Mouse (Mus musculus) thymus, postnatal 36 days (tissue): ENCODE measurements around the gene Lamp3.
"Not testable (repeated sequence)": the region's sequence is repeated elsewhere in the genome, so short reads cannot be mapped to it uniquely, and the experiment has no call there.

Experiments
- DNase-seq, 2 experiments: peaks; one replicate each; pipeline ENCODE4 v3.0.0; 2022; ENCODE audit warnings: mixed read lengths in 2 of 2

Lamp3 gene

DNA sequence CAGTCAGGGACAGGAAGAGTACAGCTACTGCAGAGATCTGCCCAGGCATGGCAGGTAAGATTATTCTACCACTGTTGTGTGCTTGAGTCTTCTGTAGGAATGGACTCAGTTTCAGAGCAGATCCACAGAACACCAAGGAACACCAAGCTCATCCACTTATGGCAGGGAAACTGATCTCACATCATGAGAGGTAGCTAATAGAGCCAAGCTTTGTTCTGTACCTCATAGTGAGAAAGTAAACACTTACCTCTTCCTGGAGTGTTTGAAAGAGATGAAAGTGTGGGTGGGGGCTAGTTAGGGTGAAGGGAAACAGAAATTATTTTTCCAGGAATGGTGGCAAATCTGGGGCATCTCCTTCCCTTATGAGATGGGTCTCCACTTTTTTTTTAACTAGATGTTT lies at the start of gene Lamp3:
Gene Lamp3, minus strand, starts transcription at position 160 of the 400 bp plus-strand sequence.
- no peak for DNase-seq

DNA sequence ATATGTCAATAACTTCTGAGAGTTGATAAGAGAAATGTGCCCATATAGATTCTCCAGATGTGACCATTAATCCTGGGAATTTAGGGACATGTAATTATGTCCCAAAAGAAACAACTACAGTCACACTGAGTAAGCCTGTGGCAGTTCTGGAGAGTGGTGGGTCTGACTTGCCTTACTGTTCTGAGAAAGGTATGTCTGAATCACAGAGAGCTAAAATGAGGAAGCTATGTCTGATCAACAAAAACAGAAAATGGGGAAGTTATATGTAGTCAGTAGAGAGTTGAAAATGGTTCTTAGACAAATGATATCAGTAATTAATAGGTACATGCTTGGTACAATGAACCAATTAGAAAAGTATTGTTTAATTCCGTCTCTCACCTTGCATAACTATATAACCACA lies 26.7 kb upstream of the Lamp3 start:
- no peak for DNase-seq

DNA sequence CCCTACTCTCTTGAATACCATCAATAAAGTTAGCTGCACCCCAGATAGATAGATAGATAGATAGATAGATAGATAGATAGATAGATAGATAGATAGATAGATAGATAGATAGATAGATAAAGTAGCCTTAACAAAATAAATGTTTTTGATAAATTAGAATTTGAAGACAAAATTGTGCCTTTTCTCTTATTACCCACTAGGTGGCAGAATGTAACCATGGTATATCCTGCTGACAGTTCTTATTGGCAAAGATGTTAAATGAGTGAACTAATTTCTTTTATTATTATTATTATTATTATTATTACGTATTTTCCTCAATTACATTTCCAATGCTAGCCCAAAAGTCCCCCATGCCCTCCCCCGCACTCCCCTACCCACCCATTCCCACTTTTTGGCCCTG lies 18.0 kb upstream of the Lamp3 start:
- DNase-seq: not testable (repeated sequence)

DNA sequence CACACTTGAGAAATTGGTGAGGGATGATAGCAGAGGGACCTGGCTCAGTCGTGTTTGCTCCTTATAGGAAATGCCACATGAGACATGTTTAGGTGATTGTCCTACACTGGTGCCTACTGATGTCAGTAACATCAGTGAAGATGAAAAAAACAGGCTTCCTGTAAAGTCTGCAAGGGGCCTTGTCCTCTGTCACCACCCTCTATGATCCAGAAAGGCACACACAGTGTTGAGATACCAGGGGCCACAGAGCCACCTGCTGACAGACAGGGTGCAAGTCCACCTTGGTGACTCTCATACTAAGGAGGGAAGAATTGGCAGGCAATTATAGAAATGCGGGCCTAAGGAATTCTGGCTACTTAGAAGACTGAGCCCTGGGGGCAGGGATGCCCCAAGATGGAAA lies 14.8 kb upstream of the Lamp3 start:
- DNase-seq: no peak

DNA sequence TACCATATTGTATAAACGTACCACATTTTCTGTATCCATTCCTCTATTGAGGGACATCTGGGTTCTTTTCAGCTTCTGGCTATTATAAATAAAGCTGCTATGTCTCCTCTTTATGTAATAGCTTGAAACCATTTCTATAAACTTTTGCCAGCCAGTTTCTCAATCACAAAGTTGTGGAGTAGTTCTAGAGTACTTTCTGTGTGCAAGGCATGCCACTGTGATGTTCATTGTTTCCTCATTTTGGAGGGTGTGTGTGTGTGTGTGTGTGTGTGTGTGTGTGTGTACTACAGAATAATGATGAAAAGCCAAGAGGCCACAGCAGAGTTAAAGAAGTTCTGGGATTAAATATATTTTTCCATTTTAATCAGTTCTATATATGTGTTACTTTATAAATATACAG lies 1.2 kb upstream of the Lamp3 start:
- no peak for DNase-seq

DNA sequence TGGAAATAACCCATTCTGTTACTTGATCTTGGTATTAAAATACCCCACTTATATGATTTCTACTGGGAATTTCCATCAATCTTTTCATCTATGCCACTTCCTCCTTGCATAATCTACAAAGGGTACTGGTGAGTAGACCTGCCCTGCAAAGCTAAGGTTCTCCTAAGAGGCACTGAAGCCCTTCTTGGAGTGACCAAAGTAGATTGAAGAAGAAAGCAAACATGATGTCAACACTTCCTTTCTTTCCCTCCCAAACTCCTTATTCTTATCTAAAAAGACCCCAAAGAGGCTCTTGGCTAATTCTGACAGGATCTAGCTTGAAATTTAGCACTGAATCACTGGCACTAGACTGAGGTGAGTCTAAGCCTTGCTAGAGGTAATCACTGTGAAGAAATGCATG lies 7.0 kb downstream of the Lamp3 start:
- no peak for DNase-seq

DNA sequence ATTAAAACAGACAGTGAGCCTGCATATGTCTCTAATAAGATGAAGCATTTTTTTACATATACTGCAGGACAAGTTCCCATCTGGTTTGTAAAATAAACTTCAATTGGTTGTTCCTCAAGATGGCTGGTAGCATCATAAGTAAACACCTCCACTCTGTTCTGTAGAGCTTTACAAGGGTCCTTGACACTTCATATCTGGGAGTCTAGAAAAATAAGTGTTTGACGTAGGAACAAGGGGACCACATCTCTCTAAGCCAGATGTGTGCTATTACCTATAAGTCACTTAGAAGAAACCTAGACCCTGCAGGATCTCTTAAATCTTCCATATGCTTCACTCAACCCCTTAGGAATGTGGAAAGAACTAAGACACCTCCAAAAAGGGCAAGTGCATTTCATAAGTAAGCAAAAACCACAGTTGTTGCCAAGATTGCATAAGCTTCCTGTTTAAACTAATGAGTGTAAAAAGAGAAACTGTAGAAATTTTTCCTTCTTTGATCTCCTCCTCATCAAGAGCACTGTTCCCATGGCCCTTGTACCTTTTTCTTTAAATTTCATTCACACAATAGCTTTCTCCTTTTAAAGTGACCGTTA lies 35.3 kb downstream of the Lamp3 start:
- DNase-seq: no peak

DNA sequence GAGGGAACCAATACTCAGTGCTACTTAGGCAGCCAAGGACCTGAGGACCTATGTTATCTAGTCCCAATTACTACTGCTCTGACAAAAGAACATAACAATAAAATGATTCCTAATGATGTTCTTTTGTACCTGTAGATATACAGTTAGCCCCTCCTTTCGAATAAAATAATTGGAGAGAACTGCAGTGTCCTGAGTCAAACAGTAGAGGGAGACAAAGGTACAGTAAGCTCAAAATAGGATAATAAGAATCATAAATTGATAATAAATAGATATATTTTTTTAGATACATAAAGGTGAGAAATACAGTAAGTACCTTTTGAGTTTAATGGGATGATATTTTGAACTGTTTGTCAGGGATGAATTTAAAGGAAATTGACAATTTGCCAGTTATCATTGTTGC lies 39.9 kb downstream of the Lamp3 start:
- no peak for DNase-seq

DNA sequence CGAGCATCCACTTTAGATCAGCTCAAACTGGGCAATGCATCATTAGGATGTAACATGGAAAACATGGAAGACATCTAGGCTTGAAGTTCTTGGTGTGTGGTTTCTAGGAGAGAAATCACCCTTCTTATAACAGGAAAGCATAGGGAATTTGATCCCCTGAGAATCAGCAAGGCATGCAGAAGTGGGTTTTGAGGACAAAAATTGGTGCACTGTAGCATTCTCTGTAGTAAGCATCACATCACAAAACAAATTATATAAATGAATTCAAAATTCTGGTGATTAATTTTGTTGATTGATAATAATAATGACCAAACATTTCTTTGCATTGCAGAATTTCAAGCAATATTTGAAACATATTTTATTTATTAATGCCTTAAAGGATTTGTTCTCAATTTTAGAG lies 76.4 kb downstream of the Lamp3 start, which contains the start of gene Olfr171:
Gene Olfr171, minus strand, starts transcription at position 101 of the 400 bp plus-strand sequence.
- DNase-seq: no peak

DNA sequence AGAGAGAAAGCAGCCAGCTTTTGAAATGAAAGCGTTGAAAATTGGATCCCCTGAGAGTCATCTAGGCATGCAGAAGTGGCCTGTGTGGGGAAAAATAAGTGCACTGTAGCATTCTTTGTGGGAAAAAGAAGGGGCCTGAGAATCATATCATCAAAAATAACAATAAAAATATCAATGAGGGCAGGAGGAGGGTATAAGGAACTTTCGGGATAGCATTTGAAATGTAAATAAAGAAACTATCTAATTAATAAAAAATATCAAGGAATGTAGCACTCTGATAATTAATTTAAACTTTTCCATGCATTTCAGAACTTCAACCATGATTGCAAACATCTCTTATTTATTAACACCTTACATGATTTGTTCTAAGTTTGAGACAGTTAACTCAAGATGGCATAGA lies 94.4 kb downstream of the Lamp3 start, which contains the start of gene Olfr170:
Gene Olfr170, minus strand, starts transcription at position 101 of the 400 bp plus-strand sequence.
- not testable (repeated sequence) for DNase-seq
